Mouse (Mus musculus): Measurements from ENCODE around the gene Zfp708. TPM values are rescaled to one million over a fixed set of nuclear protein-coding genes. Genes with fewer than 3 reads are reported as not detected.

Gene Zfp708
- polyA plus RNA-seq, 1 experiment from 2014 or later, result 12.6 TPM

DNA sequence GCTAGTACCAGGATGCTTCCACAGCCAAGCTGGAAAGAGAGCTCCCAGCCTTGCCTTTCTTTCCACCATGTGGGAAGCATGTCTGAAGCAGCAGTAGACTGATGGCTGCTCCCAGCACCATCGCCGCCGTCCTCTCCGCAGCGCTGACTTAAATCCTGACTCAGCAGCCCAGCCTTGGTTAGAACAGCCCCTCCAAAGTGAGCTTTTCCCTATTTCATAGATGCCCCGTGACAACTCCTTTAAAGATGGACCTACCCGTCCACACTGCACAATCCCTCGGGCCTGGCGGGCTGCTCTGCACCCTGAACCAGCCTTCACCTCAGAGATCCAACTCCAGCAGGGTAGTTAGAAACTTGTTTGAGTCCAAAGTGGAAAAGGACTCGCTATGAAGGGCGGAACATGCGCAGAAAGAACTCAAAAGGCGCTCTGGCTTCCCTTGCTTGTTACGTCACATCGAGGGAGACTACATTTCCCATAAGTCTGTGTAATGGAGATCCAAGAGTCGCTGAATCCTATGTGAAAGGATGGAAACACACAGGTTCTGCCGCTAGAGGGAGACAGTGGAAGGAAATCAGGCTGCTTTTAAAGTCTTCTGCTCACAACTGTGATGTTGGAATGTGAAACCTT lies 10.5 kb upstream of the Zfp708 start, which contains the start of gene Gm28557:
Gm28557 (minus strand) TSS at position 411 of the 627 bp plus-strand sequence.
- no peaks in the 10 kb centered on the region for H3K36me3 ChIP-seq (ENCODE audit: control insufficient read depth, insufficient read depth, low read length)
- under 1% methylated on average over 17 of the region's 17 CpGs for WGBS
- no peaks in the 10 kb centered on the region for H3K9me3 ChIP-seq (ENCODE audit: control insufficient read depth, low read length)
- H3K4me2 ChIP-seq (ENCODE audit: low read length), result peak within 1 kb of the TSS; percentile 76
- ATAC-seq (ENCODE audit: low FRiP score, low TSS enrichment), result peak; percentile 97
- DNase-seq, result peak; percentile 98
- H3K27ac ChIP-seq (replicated peaks; ENCODE audit: low read depth, low read length), result 0 out of 2 replicates have a peak within 1 kb of the TSS, but pooled peaks have one; percentile 43
- H3K27me3 ChIP-seq (ENCODE audit: control insufficient read depth, insufficient read depth, low read length), result no peaks in the 10 kb centered on the region
- peak within 1 kb of the TSS; percentile 61 for H3K9ac ChIP-seq (replicated peaks; ENCODE audit: low read length)
- peaks cover 4% of the 10 kb centered on the region; the same call in 1 of the 2 replicates for H3K4me1 ChIP-seq (ENCODE audit: control insufficient read depth, insufficient read depth, low read length)
- peak within 1 kb of the TSS; percentile 46 for H3K4me3 ChIP-seq (replicated peaks; ENCODE audit: low read depth, low read length)

DNA sequence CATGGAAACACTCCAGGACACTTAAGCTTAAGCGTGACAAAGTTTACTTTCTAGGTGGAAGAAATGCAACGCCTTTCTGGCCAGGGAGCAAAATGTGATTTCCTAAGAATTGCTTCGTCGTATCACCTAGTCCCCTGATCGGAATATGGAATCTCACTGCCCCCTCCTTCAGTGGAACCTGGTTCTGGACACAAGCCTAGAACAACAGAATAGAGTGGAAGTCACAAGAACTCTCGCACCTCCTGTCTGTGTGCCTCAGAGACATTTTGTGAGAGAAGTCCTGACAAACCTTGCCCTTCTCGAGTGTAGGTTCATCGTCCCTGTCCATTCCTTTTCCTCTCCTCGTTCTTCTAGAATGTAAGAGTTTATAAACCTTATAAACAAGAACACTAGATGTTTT lies 9.9 kb upstream of the Zfp708 start:
- peak overlapping the region; percentile 61 for H3K9ac ChIP-seq (replicated peaks; ENCODE audit: low read length)
- no peak overlapping the region for H3K27ac ChIP-seq (replicated peaks; ENCODE audit: low read depth, low read length)
- peaks cover 4% of the 10 kb centered on the region; the same call in 1 of the 2 replicates for H3K4me1 ChIP-seq (ENCODE audit: control insufficient read depth, insufficient read depth, low read length)
- peak overlapping the region; percentile 46 for H3K4me3 ChIP-seq (replicated peaks; ENCODE audit: low read depth, low read length)
- DNase-seq, result no peak
- ATAC-seq (ENCODE audit: low FRiP score, low TSS enrichment), result no peak
- no peaks in the 10 kb centered on the region for H3K27me3 ChIP-seq (ENCODE audit: control insufficient read depth, insufficient read depth, low read length)
- 75% methylated on average over 9 of the region's 9 CpGs for WGBS
- H3K36me3 ChIP-seq (ENCODE audit: control insufficient read depth, insufficient read depth, low read length), result no peaks in the 10 kb centered on the region
- no peaks in the 10 kb centered on the region for H3K9me3 ChIP-seq (ENCODE audit: control insufficient read depth, low read length)
- H3K4me2 ChIP-seq (ENCODE audit: low read length), result peak overlapping the region; percentile 76

DNA sequence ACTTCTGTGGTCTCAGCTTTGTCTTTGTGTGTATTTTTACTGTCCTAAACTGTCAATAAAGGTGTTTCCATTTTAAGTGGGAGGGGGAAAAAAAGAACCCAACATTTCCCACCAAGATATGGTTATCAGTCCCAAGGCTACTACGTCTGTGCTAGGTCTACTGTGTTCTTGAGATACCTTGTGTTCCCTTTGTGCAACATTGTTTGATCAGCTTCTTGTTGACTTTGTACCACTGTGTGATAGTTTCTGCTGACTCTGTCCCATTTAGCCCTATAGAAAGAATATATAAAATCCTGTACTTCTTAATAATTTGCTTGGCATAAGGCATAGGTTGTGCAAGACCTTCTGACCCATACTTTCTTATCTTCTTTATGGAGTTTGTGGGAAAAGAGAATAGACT lies 7.6 kb downstream of the Zfp708 start:
- H3K36me3 ChIP-seq (ENCODE audit: control insufficient read depth, insufficient read depth, low read length), result no peaks in the 10 kb centered on the region
- no peak overlapping the region for H3K9ac ChIP-seq (replicated peaks; ENCODE audit: low read length)
- no peaks in the 10 kb centered on the region for H3K4me1 ChIP-seq (ENCODE audit: control insufficient read depth, insufficient read depth, low read length)
- H3K27me3 ChIP-seq (ENCODE audit: control insufficient read depth, insufficient read depth, low read length), result no peaks in the 10 kb centered on the region
- ATAC-seq (ENCODE audit: low FRiP score, low TSS enrichment), result no peak
- DNase-seq, result no peak
- no peak overlapping the region for H3K4me2 ChIP-seq (ENCODE audit: low read length)
- WGBS, result 89% methylated on average over 1 of the region's 1 CpGs
- no peak overlapping the region for H3K27ac ChIP-seq (replicated peaks; ENCODE audit: low read depth, low read length)
- no peaks in the 10 kb centered on the region for H3K9me3 ChIP-seq (ENCODE audit: control insufficient read depth, low read length)
- no peak overlapping the region for H3K4me3 ChIP-seq (replicated peaks; ENCODE audit: low read depth, low read length)

DNA sequence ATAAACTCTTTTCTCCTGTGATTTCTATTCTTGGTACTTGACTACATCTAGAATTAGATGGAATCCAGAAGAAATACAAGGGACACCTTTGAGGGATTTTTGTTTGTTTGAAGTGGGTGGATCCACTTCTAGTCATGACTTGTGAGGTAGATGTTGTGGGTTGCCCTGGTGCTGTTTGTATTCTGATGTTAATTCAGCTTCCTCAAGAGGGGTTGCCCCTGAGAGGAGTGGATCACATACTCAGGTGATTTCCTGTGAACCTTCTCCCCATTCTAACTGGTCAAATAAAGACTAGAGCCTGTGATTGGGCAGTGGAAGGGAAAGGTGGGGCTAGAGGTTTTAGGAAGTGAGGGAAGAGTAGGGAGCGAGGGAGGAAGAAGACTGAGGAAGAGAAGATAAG lies 15.8 kb downstream of the Zfp708 start:
- H3K4me3 ChIP-seq (replicated peaks; ENCODE audit: low read depth, low read length), result peak overlapping the region; percentile 63
- H3K27me3 ChIP-seq (ENCODE audit: control insufficient read depth, insufficient read depth, low read length), result no peaks in the 10 kb centered on the region
- no peak overlapping the region for H3K27ac ChIP-seq (replicated peaks; ENCODE audit: low read depth, low read length)
- peak overlapping the region; percentile 59 for H3K4me2 ChIP-seq (ENCODE audit: low read length)
- H3K9ac ChIP-seq (replicated peaks; ENCODE audit: low read length), result 0 out of 2 replicates have a peak overlapping the region, but pooled peaks have one; percentile 41
- 0 out of 2 replicates have a peak, but pooled peaks cover 4% of the 10 kb centered on the region for H3K36me3 ChIP-seq (ENCODE audit: control insufficient read depth, insufficient read depth, low read length)
- 81% methylated on average over 1 of the region's 1 CpGs for WGBS
- no peak for DNase-seq
- H3K4me1 ChIP-seq (ENCODE audit: control insufficient read depth, insufficient read depth, low read length), result no peaks in the 10 kb centered on the region
- H3K9me3 ChIP-seq (ENCODE audit: control insufficient read depth, low read length), result peaks cover 8% of the 10 kb centered on the region; the same call in 1 of the 2 replicates
- no peak for ATAC-seq (ENCODE audit: low FRiP score, low TSS enrichment)

DNA sequence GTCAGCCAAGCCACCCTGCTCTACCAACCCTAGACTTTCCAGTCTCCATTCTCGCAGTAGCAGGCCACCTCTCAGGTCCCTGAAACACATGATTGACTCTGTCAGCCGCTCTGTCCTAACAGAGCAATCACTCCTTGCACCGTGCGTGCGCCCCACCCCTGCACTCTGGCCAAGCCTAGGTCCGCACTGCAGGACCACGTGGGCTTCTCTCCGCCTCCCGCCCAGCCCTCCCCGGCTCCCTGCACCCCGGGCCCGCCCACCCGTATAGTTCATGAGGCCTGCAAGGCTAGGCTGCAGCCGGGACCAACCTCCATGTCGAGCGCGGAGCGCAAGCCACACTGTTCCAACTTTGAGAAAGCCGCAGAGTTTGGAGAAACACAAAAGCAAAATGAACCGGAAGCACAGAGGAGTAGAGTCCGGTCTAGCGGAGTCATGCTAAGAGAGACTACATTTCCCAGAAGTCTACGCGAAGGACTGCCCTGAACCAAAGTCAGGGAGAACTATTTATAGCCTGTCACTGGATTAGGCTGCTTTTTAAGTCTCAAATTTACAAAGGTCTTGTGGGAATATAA lies 16.5 kb downstream of the Zfp708 start:
- peak overlapping the region; percentile 59 for H3K4me2 ChIP-seq (ENCODE audit: low read length)
- H3K4me3 ChIP-seq (replicated peaks; ENCODE audit: low read depth, low read length), result peak overlapping the region; percentile 63
- peak overlapping the region; percentile 50 for H3K27ac ChIP-seq (replicated peaks; ENCODE audit: low read depth, low read length)
- WGBS, result under 1% methylated on average over 24 of the region's 24 CpGs
- ATAC-seq (ENCODE audit: low FRiP score, low TSS enrichment) (peak; percentile 95), DNase-seq (peak; percentile 88)
- peaks cover 14% of the 10 kb centered on the region for H3K9me3 ChIP-seq (ENCODE audit: control insufficient read depth, low read length)
- no peaks in the 10 kb centered on the region for H3K4me1 ChIP-seq (ENCODE audit: control insufficient read depth, insufficient read depth, low read length)
- peaks cover 7% of the 10 kb centered on the region; the same call in 1 of the 2 replicates for H3K36me3 ChIP-seq (ENCODE audit: control insufficient read depth, insufficient read depth, low read length)
- peak overlapping the region; percentile 41 for H3K9ac ChIP-seq (replicated peaks; ENCODE audit: low read length)
- no peaks in the 10 kb centered on the region for H3K27me3 ChIP-seq (ENCODE audit: control insufficient read depth, insufficient read depth, low read length)

DNA sequence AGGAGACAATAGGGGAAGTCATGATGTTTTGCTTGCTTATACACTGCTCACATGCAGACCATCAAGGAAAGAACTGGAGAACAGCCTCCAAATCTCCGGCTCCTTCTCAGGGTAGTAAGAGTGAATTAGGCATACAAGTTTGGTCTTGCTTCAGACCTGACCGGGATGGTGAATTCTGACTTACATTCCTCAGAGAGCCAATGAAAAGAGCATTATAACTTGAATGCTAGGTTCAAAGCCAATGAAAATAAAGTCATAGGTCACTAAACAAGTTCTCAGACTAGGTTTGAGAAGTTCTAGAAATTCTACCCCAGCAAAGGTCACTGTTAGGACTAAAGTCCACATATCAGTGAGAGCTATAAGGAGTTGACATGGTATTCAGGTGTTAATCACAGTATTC lies 20.5 kb downstream of the Zfp708 start:
- peaks cover 32% of the 10 kb centered on the region for H3K36me3 ChIP-seq (ENCODE audit: control insufficient read depth, insufficient read depth, low read length)
- ATAC-seq (ENCODE audit: low FRiP score, low TSS enrichment) (no peak), DNase-seq (no peak)
- no peak overlapping the region for H3K4me3 ChIP-seq (replicated peaks; ENCODE audit: low read depth, low read length)
- 95% methylated on average over 2 of the region's 2 CpGs for WGBS
- H3K27ac ChIP-seq (replicated peaks; ENCODE audit: low read depth, low read length), result no peak overlapping the region
- H3K27me3 ChIP-seq (ENCODE audit: control insufficient read depth, insufficient read depth, low read length), result no peaks in the 10 kb centered on the region
- H3K4me2 ChIP-seq (ENCODE audit: low read length), result no peak overlapping the region
- H3K9me3 ChIP-seq (ENCODE audit: control insufficient read depth, low read length), result peaks cover 35% of the 10 kb centered on the region
- H3K4me1 ChIP-seq (ENCODE audit: control insufficient read depth, insufficient read depth, low read length), result no peaks in the 10 kb centered on the region
- no peak overlapping the region for H3K9ac ChIP-seq (replicated peaks; ENCODE audit: low read length)

DNA sequence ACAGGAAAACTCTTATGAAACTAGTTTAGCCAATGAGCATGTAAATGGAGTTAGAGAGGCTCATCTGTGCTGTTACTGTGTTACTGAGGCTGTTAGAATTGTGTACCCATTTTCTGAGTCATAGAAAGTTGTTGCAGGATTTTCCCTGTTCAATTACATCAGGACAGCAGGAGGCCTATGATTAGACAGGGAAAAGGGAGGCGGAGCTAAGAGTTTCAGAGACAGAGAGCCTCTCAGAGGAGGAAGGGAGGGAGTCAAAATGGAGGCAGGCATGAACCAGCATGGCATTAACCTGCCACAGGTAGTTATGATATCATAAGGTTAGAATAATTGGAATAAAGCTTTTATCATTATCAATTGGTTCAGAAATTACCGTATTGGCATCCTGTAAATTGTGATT lies 25.0 kb downstream of the Zfp708 start:
- Histone ChIP-seq H3K4me2 (ENCODE audit: low read length) (no peak overlapping the region), H3K4me1 (ENCODE audit: control insufficient read depth, insufficient read depth, low read length) (no peaks in the 10 kb centered on the region), H3K36me3 (ENCODE audit: control insufficient read depth, insufficient read depth, low read length) (peaks cover 59% of the 10 kb centered on the region), H3K9me3 (ENCODE audit: control insufficient read depth, low read length) (peaks cover 58% of the 10 kb centered on the region), H3K27me3 (ENCODE audit: control insufficient read depth, insufficient read depth, low read length) (no peaks in the 10 kb centered on the region), H3K9ac (replicated peaks; ENCODE audit: low read length) (no peak overlapping the region), H3K27ac (replicated peaks; ENCODE audit: low read depth, low read length) (no peak overlapping the region), H3K4me3 (replicated peaks; ENCODE audit: low read depth, low read length) (no peak overlapping the region)
- ATAC-seq (ENCODE audit: low FRiP score, low TSS enrichment), result no peak
- 95% methylated on average over 2 of the region's 2 CpGs for WGBS
- DNase-seq, result no peak

DNA sequence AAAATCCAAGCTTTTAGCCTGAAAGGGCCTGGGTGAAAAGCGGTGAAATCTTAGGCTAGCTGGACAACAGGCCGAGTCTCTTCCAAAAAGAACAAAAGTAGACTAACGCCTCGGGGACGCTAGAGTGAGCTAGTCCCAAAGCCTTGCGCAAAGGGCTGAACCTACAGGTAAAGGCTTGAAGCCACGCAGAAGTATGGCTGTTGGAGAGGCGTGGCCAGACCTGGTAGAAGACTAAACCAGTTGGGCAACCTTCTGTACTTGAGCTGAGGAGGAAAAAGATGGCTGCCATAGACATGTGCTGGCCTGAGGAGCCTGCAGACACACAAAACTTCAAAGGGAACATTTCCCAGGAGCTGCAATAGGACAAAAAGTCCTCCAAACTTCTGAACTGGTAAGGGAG lies 32.4 kb downstream of the Zfp708 start:
- no peak for DNase-seq
- H3K27me3 ChIP-seq (ENCODE audit: control insufficient read depth, insufficient read depth, low read length), result no peaks in the 10 kb centered on the region
- no peak overlapping the region for H3K9ac ChIP-seq (replicated peaks; ENCODE audit: low read length)
- H3K36me3 ChIP-seq (ENCODE audit: control insufficient read depth, insufficient read depth, low read length), result peaks cover 20% of the 10 kb centered on the region
- no peak for ATAC-seq (ENCODE audit: low FRiP score, low TSS enrichment)
- no peak overlapping the region for H3K4me2 ChIP-seq (ENCODE audit: low read length)
- WGBS, result 89% methylated on average over 8 of the region's 8 CpGs
- no peak overlapping the region for H3K4me3 ChIP-seq (replicated peaks; ENCODE audit: low read depth, low read length)
- H3K9me3 ChIP-seq (ENCODE audit: control insufficient read depth, low read length), result peaks cover 19% of the 10 kb centered on the region
- peaks cover 1% of the 10 kb centered on the region; the same call in 1 of the 2 replicates for H3K4me1 ChIP-seq (ENCODE audit: control insufficient read depth, insufficient read depth, low read length)
- no peak overlapping the region for H3K27ac ChIP-seq (replicated peaks; ENCODE audit: low read depth, low read length)

DNA sequence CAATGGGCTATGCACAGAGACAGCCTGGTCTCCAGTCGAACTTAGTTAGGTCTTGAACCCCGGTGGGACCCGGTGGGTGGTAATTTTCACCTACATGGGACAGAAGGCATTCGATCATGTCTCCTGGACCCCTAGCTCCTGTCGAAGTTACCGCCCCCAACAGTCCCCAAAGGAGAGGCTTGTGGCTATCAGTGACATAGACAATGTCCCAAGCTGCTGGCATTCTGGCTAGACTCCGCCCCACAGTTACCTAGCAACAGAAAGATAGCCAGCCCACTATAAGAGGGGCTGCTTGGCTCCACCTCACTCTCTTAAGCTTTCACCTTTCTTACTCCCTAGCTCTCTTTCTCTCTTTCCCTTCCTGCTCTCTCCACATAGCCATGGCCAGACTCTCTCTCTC lies 35.3 kb downstream of the Zfp708 start:
- 57% methylated on average over 7 of the region's 7 CpGs for WGBS
- no peak overlapping the region for H3K27ac ChIP-seq (replicated peaks; ENCODE audit: low read depth, low read length)
- H3K4me1 ChIP-seq (ENCODE audit: control insufficient read depth, insufficient read depth, low read length), result peaks cover 6% of the 10 kb centered on the region; the same call in 1 of the 2 replicates
- 0 out of 2 replicates have a peak, but pooled peaks cover 3% of the 10 kb centered on the region for H3K36me3 ChIP-seq (ENCODE audit: control insufficient read depth, insufficient read depth, low read length)
- H3K4me2 ChIP-seq (ENCODE audit: low read length), result no peak overlapping the region
- no peaks in the 10 kb centered on the region for H3K27me3 ChIP-seq (ENCODE audit: control insufficient read depth, insufficient read depth, low read length)
- H3K4me3 ChIP-seq (replicated peaks; ENCODE audit: low read depth, low read length), result no peak overlapping the region
- H3K9ac ChIP-seq (replicated peaks; ENCODE audit: low read length), result no peak overlapping the region
- DNase-seq (no peak), ATAC-seq (ENCODE audit: low FRiP score, low TSS enrichment) (no peak)
- H3K9me3 ChIP-seq (ENCODE audit: control insufficient read depth, low read length), result peaks cover 8% of the 10 kb centered on the region; the same call in 1 of the 2 replicates
